Mouse (Mus musculus): ENCODE data around the gene Tarm1.

The Tarm1 gene

DNA sequence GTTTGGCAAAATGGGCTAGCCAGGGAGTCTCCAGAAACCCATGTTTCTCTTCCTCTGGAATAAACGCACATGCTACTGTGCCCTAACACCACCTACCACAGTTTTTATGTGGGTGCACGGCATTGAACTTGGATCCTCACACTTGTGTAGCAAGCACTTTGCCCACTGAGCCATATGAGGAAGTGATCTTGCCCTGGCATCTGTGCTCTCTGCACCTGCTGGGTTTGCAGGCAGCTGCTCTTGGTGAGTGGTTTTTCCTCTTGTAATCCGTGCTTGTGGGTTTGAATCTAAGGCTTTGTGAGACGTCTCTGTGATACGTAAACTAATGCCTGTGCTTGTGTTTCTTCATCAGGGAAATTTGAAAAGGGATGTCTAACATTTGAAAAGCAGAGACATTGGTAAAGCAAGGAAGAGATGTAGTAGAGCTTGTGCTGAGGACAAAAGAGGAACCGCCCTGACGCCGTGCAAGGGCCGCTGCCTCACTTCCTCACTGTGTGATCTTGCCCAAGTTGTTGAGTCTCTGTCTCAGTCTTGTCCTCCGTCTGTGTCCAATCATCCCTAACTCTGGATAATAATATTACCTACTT lies 59.9 kb downstream of the Tarm1 start:
- DNase-seq (ENCODE audit: low read depth, low spot score): no peak

GRCm38 (mm10) chr7:3440526-3440925 lies 61.9 kb downstream of the Tarm1 start:
- DNase-seq (ENCODE audit: low read depth, low spot score): no peak

DNA sequence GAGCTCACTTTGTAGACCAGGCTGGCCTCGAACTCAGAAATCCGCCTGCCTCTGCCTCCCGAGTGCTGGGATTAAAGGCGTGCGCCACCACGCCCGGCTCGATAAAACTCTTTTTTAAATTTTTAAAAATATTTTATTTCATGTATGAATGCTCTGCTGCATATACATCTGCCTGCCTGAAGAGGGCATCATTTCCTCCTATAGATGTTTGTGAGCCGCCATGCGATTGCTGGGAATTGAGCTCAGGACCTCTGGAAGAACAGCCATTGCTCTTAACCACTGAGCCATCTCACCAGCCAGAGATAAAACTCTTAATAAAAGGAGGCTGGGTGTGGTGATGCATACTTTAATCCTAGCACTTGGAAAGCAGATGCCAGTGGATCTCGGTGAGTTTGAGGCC lies 62.4 kb downstream of the Tarm1 start:
- no peak for DNase-seq (ENCODE audit: low read depth, low spot score)

DNA sequence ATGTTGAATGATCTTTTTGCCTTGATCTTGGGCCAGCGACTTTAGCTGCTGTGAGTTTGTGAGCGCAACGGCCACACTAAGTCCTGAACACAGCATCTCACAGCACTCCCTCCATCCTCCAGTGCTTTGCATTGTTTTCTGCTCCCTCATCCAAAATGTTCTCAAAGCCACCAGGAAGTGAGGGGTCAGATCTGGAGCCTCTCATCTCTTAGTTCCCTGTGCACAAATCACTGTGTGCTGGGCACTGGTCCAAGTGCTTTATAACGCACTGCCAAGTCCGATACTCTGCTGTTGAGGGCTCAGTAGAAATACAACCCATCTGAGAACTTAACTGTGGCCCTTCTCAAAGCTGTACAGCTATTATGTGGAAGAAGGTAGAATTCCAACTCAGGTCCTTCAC lies 64.5 kb downstream of the Tarm1 start:
- no peak for DNase-seq (ENCODE audit: low read depth, low spot score)

Data from embryo, embryonic 11.5 days (tissue).